Mouse (Mus musculus) Muller cell, postnatal 12 days (primary cell): ENCODE measurements at regions not wholly inside any gene's neighbourhood (a gene's known extent, or its start where the extent isn't known, plus 50 kb on each side); places are given as distances from the start of the nearest gene placed in this dataset.

ENCODE experiments used
- DNase-seq: peaks from one replicate; pipeline ENCODE4 v3.0.0-alpha.2; 2015; ENCODE audit errors: inconsistent ontology term

DNA sequence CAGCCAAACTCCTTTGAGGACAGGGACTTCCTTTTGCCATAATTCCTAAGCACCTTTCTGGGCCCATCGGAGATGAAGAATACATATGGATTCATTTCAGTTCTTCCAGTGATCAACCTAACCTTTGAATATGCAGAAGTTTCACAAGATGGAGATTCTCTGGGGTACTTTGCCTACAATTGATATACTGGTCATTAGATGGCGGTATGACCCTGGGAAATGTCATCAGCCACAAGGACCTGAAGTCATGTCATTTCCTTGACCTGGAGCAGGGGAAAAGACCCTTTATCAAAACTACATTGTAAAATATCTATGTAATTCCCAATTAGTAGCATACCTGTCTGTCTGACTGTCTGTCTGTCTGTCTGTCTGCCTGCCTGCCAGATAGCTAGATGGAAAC lies 164.0 kb upstream of the Slc24a3 start:
- DNase-seq: no peak

DNA sequence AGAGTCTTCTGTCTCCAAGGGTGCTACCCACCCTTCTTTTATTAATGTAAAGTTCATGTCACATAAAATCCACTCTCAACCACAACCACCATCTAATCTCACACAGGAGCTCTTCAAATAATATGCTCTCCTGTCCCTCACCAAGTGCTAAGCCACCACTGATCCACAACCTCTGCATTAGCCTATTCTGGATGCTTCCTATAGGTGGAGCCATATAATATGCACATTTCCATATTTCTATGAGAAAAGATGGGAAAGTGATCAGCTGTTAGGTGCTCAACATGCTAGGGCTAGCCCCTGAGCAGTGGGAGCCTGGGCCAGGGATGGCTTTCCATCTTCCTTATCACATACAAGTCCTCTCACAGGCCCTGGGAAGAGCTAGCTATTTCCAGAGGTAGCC lies 156.9 kb upstream of the Slc24a3 start:
- DNase-seq: no peak

DNA sequence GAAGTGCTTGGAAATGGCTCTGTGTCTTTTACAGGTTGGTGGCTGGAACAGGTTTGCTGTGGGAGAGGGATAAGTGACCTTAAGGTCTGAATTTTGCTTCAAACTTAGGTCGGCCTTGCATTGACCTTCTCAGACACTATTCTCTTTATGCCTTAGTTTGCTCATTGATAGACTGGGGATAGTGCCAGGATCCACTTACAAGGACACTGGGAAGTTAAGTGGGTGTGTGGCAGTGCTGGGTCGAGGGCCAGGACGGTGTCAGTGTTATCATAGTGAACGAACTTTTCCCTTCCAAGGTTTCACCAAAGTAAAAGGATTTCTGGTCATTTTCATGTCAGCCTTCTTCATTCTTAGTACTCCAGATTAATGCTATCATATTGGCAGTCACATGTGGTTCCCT lies 156.3 kb upstream of the Slc24a3 start:
- no peak for DNase-seq

DNA sequence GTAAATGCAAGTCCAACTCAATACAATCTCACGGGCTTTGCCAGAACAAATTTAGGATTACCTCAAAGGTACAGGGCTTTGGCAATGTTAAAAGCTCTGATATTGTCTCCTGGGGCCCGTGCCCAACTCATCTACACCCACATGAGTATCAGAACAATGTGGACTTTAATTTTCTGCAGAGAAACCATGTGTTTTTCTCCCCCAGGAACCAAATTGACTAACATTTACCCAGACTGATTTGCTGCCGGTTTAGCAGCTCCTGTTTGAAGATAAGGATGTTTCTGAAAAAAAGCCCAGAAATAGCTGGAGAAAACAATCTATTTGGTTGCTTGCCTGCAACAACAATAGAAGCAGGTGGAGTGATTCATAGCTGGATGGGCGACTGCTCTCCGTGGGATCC lies 151.6 kb upstream of the Slc24a3 start:
- no peak for DNase-seq

DNA sequence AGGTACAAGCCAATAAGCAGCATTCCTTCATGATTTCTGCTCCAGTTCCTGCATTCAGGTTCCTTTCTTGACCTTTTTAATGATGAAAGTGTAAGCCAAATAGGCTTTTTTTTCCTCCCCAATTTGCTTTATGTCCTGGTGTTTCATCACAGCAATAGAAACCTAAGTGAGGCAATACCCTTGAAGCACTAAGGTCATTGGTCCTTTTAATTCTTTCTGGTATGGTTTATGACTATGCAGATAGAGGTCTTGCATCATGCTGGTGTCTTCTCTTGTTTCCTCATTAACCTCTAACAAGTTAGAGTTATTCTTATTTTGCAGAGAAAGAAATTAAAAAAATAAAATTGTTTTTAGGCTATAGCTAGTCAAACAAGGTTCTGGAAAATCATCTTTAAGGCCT lies 150.6 kb upstream of the Slc24a3 start:
- DNase-seq: no peak

DNA sequence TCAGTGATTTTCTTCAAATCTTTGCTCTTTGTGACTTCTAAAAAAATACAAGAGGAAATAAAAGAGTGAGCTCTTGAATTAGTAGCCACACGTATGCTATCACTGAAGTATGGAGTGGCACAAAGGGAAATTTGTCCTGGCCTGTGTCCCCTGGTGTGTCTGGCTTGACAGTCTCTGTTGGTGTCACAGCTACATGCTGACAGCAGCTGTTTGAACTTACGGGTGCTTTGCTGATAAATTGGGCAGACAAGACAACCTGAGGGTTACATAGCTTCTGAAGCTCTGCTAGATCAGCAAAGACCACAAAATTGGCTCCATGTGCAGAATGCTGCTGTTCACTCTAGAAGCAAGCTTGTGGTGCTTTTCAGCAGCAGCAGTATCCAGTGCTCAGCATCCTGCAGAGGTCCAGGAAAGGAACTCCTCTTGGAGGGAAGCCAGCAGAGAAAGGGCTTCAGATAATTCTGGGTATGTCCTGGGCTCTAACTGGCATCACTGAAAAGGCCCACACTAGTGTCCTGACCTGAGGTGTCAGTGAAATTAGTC lies 149.9 kb upstream of the Slc24a3 start:
- DNase-seq: no peak

DNA sequence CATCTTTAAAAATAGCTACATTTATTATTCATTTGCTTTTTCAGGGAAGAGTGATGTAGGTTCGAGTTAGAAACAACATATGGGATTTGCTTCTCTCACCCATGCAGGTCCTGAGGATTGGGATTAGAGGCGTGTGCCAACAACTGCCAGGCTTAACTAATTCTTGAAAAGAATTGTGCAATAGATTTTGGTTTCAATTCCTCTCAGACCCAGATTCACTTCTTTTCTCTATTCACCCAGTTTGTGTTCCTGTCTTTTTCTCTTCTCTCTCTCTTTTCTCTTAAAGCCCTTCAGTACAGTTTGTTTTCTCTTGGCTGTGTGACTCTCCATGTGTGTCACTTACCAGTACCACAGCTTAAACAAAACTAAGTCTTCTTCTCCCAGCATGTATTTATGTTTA lies 119.8 kb upstream of the Slc24a3 start:
- no peak for DNase-seq

DNA sequence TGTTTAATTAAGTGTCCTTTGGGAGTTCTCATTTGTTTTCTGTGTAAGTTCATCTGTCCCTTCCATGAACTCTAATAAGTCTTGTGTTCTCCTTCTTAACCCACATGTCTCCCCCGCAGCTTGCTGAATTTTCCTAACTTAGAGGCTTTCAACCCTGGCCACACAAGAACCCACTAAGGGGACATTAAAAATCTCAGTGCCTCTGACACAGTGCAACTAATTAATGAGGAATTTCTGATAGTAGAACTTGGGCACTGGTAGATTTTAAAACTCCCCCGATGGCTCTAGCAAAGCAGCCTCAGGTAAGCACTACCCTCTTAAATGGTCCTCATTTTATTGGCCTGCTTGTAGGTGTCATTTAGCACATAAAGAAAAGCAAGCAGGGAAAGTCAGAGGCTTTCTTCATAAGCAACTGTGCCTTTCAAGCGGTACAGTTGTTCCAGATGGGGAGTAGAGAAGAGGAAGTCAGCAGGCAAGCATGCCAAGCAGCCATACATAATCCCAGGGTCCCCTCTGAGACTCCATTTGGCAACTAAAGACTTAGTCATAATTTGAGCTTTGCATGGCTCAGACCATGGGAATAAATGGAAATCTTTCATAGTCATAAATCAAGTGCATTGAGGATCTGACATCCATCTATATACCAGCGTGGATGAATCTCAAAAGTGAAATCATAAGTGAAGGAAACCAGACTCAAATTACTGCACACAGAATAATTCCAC lies 117.7 kb upstream of the Slc24a3 start:
- no peak for DNase-seq

DNA sequence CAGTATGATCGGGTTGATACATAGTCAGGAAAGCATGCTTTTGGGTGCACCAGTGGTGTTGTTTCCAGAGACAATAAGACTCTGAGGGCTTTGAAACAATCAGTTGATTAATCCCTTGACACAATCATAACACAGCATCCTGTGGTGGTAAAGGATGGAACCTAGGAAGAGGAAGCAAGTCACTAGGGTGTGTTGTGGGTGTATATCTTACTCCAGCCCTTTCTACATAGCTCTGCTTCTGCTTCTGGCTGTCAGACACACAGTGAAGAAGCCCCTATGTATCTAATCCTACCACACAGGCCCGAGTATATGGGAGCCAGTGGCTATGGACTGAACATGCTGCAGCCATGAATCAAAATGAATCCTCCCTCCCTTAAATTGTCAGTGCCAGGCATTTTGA lies 115.1 kb upstream of the Slc24a3 start:
- DNase-seq: no peak

DNA sequence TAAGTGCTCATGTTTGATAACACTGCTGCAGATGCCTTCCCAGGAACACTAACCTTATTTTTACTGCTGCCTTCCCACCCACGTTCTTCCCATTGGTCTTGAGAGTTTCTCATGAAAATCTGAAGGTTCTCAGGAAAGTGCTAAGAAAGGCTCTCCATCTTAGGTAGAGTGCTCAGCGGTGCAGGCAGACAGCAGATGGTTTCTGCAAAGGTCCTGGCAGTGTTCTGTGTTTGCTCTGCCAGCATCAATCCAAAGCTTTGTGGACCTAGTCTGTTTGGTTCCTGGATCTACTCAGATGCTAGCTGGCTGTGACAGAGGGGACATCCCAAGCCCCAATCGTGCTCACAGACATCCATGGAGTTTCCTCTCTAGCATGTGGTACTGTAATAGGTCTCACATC lies 111.3 kb upstream of the Slc24a3 start:
- no peak for DNase-seq

DNA sequence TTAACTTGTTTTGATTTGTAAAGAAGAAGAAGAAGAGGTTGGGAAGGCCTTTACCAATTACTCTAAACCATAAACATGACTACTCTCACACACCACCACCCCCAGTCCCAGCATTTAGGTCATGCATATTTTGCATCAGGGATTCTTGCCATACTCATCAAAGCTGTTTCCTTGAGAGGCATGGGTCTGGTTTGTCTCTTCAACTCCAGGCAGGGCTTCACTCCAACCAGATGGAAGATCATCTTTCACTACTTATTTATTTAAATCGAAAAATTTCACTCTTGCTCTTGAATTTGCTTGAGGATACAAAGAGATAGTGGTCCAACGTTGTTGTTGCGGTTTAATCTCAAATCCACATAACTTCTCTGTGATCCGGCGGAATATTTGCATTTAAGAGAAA lies 110.8 kb upstream of the Slc24a3 start:
- DNase-seq: no peak

DNA sequence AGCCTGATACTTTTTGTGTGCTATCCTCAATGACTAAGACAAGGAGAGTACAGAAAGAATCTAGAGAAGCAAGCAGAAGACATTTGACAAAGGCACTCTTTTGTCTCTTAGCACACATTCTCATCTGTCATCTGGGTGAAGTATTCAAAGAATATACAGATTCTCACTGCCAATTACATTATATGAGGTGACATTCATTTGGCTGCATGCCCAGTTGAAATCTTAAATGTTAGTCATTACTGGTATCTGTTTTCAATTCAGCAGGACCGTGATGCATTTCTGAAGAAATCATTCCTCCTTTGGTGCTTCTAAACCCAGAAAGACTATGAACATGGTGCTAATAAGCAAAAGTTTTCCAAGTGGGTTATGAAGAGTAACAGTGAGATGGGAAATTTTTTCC lies 97.6 kb upstream of the Slc24a3 start:
- peak; percentile 70 for DNase-seq

DNA sequence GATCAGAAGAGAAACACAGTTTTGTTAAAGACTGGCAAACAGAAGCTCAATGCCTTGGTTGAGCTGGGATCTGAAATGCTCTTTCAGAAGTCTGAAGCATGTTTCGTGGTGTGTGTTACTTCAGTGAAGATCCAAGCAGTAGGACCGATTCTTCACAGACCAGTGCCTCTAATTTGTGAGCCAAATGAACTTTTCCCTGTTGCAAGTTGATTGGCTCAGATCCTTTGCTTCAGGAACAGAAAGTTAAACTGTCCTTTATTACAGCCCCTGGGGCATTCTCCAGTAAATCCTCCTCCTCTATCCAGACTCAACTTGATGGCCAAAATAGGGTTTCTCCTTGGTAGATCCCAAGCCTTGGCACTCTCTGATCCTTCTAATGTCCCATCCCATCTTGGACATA lies 85.6 kb upstream of the Slc24a3 start:
- DNase-seq: no peak

DNA sequence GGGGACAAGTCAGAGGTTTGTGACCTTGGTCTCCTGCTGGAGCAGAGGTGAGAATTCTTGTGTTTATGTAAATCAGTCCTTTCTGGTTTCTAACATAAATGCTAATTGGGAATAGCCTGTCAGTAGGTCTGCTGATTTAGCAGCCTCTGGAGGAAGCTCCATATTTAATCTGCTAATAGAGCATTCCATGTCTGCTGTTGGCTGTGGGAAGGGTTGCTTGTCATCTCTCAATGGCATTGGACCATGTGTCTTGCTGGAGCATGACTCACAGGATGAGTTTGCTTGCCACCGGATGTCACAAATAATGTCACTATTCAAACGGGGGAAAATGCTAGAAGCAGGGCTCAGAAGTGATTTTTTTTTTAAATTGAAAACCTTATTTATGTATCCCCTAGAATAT lies 82.9 kb upstream of the Slc24a3 start:
- DNase-seq: peak; percentile 65

DNA sequence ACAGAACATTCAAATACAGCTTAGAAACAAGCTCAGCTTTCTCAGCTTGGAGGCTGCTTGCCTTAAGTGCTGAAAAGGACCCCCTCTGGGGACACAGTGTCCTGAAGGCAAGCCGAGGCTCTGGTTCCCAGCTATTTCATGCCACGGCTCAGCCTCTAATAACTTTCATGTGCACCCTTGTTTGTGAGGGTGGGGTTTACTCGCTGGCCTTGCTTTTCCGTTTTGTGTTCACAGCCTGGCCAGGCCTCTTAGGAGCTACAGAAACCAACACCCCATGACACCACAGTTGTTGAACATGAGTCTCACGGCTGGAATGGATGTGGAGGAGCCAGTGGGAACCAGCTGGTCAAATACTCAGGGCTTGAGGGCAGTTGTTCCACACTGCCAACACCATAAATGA lies 81.4 kb upstream of the Slc24a3 start:
- no peak for DNase-seq

DNA sequence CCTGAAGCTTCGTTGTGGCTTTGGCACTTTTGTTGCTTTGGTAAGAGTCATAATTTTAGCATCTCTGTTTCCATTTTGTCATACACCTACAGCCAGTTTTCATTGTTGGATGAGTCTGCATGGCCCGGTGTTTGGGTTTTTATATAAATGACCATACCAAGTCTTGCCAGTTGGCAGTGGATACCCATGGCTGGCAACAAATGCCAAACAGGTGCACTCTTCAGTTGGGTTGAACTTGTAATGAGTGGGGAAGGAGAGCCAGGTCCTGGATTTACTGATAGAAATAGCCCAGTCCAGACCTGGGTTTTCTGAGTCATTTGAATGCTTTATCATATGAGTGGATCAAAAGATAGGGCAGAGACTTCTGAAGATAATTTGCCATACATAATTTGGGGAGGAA lies 64.3 kb upstream of the Slc24a3 start:
- no peak for DNase-seq

DNA sequence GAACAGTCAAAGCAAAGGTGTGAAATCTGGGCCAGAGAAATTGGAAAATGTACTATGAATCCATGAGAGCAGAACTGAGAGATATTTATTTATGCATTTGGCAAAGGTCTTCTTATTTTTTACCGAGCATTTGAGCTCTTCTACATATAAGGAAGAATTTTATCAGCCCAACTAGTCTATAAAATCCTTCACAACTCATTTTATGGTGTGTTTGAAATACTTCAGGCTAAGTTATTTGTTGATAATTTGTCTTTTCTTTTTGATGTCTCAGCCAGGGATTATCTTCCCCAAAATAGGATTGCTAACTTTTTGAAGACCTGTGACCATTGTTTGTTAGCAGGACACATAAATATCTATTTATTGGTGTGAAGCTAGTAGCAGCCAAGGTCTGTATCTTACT lies 55.9 kb upstream of the Slc24a3 start:
- DNase-seq: no peak

DNA sequence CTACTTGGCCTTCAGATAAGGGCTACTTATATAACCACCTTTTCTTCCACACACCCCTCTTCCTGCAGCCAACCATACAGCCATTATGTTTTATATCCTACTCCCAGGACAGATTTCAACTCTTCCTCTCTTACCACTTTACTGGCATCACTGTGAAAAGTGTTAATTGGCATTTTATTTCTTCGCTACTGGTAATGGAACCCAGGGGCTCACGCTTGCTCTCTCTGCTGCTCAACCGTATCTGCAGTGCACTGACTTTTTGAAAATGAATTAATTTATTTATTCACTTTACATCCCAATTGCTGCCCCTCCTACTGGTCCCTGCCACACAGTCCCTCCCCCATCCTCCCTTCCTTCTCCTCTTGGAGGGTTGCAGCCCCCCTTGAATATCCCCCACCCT lies 52.5 kb upstream of the Slc24a3 start:
- no peak for DNase-seq
